Mouse (Mus musculus): ENCODE data around the gene Golga2. TPM values are rescaled to one million over a fixed set of nuclear protein-coding genes. Genes with fewer than 3 reads are reported as not detected.
A peak's percentile ranks its signal among the peaks of the same experiment; 100 is the strongest.

The Golga2 gene
- total RNA-seq (2021) (10 to 100 TPM; 81.1 to 82.9 TPM), polyA plus RNA-seq (2012; rRNA removed) (25.8 and 31.5 TPM in 2 replicates)
- long read RNA-seq, full-length matches to known transcripts = 20 of 37 reads
- long read RNA-seq, partial matches to known transcripts = 3 of 37 reads
- long read RNA-seq, other reads (novel, unspliced or antisense) = 14 of 37 reads

GRCm38 (mm10) chr2:32287334-32287840 lies at the start of gene Golga2:
TSS of gene Golga2 (plus strand) at chr2:32287384.
- no peak for DNase-seq

GRCm38 (mm10) chr2:32237571-32237970 lies 49.6 kb upstream of the Golga2 start:
- no peak for DNase-seq

- no peak for DNase-seq
These were observed 48.3 kb upstream of the Golga2 start for GRCm38 (mm10) chr2:32238708-32239435.

- DNase-seq = no peak
These were observed 46.6 kb upstream of the Golga2 start for GRCm38 (mm10) chr2:32240591-32240990.

- no peak for DNase-seq
These were observed 44.2 kb upstream of the Golga2 start for GRCm38 (mm10) chr2:32242986-32243385.

GRCm38 (mm10) chr2:32246741-32247140 lies 40.4 kb upstream of the Golga2 start:
- peak; percentile 61 for DNase-seq

- DNase-seq = peak; percentile 84
These were observed 38.5 kb upstream of the Golga2 start for GRCm38 (mm10) chr2:32248377-32249361.

- peak; percentile 54 for DNase-seq
These were observed 35.2 kb upstream of the Golga2 start for GRCm38 (mm10) chr2:32251791-32252527.

GRCm38 (mm10) chr2:32252658-32253057 lies 34.5 kb upstream of the Golga2 start:
- no peak for DNase-seq

- DNase-seq = no peak
These were observed 33.8 kb upstream of the Golga2 start for GRCm38 (mm10) chr2:32253352-32253751.

- DNase-seq = no peak
These were observed 32.6 kb upstream of the Golga2 start for GRCm38 (mm10) chr2:32254563-32254962.

GRCm38 (mm10) chr2:32256273-32256672 lies 30.9 kb upstream of the Golga2 start:
- DNase-seq = no peak

GRCm38 (mm10) chr2:32258887-32259533 lies 28.2 kb upstream of the Golga2 start:
- no peak for DNase-seq

- DNase-seq = peak; percentile 96
These were observed 27.3 kb upstream of the Golga2 start, which contains the start of gene Uck1 for GRCm38 (mm10) chr2:32259657-32260417. TSS of gene Uck1 (minus strand) at chr2:32260159.

- no peak for DNase-seq
These were observed 26.5 kb upstream of the Golga2 start for GRCm38 (mm10) chr2:32260635-32261034.

- DNase-seq = no peak
These were observed 11.4 kb upstream of the Golga2 start for GRCm38 (mm10) chr2:32275823-32276222.

GRCm38 (mm10) chr2:32282289-32282688 lies 4.9 kb upstream of the Golga2 start:
- DNase-seq = no peak

- DNase-seq = peak; percentile 88
These were observed 4.5 kb upstream of the Golga2 start for GRCm38 (mm10) chr2:32282727-32283126.

GRCm38 (mm10) chr2:32283986-32284385 lies 3.2 kb upstream of the Golga2 start:
- no peak for DNase-seq

GRCm38 (mm10) chr2:32287923-32288367 lies 761 bp downstream of the Golga2 start, which contains the start of gene Swi5:
TSS of gene Swi5 (minus strand) at chr2:32288075.
- peak; percentile 99 for DNase-seq
